Mouse (Mus musculus) lung, postnatal 0 days (tissue): ENCODE results near the gene Lmo7. TPM values are rescaled to one million over a fixed set of nuclear protein-coding genes. Genes with fewer than 3 reads are reported as not detected.

Experiments used
- ATAC-seq: fragments of 200-750 bp; cut with Nextera tagmentation; 2 replicates; pipeline ENCODE4 v1.8.0; 2017; ENCODE audit warnings: moderate library complexity
- DNase-seq: peaks from one replicate; pipeline ENCODE4 v3.0.0-alpha.2; 2016; ENCODE audit warnings: low spot score
- H3K27ac ChIP-seq: fragments of 300-500 bp; sonication (generic); 2 replicates; pipeline ENCODE4 v1.5.1; 2014; ENCODE audit warnings: antibody characterized with exemption, mild to moderate bottlenecking, low read length, mixed read lengths
- H3K27me3 ChIP-seq: fragments of 300-500 bp; sonication (generic); replicated peaks from 2 replicates; pipeline ENCODE4 v1.6.1; 2014; ENCODE audit warnings: low read length, mixed read lengths; ENCODE audit not compliant: insufficient read depth
- H3K36me3 ChIP-seq: fragments of 300-500 bp; sonication (generic); 2 replicates; pipeline ENCODE4 v1.6.1; 2014; ENCODE audit warnings: low read length, mixed read lengths; ENCODE audit not compliant: insufficient read depth
- H3K4me1 ChIP-seq: fragments of 300-500 bp; sonication (generic); 2 replicates; pipeline ENCODE4 v1.6.1; 2014; ENCODE audit warnings: antibody characterized with exemption, low read depth, low read length, mixed read lengths; ENCODE audit not compliant: insufficient read depth
- H3K4me2 ChIP-seq: fragments of 300-500 bp; sonication (generic); replicated peaks from 2 replicates; pipeline ENCODE4 v1.6.1; 2014; ENCODE audit warnings: low read depth, mild to moderate bottlenecking, low read length, moderate library complexity, mixed read lengths
- H3K4me3 ChIP-seq: fragments of 300-500 bp; sonication (generic); 2 replicates; pipeline ENCODE4 v1.5.1; 2014; ENCODE audit warnings: low read depth, low read length
- H3K9ac ChIP-seq: fragments of 300-500 bp; sonication (generic); replicated peaks from 2 replicates; pipeline ENCODE4 v1.6.1; 2014; ENCODE audit warnings: low read depth, mild to moderate bottlenecking
- H3K9me3 ChIP-seq: fragments of 300-500 bp; sonication (generic); 2 replicates; pipeline ENCODE4 v1.6.1; 2016; ENCODE audit warnings: low read length, mixed read lengths
- CTCF ChIP-seq: IDR thresholded peaks from 2 replicates; pipeline ENCODE4 v1.5.1; 2016; ENCODE audit warnings: antibody characterized with exemption, mild to moderate bottlenecking
- EP300 ChIP-seq: IDR thresholded peaks from 2 replicates; pipeline ENCODE4 v1.6.1; 2016; ENCODE audit warnings: antibody characterized with exemption, mild to moderate bottlenecking, control low read depth
- WGBS: fragments of 180-500 bp; shearing (Covaris S2); extraction: QIAGEN DNeasy Blood & Tissue Kit; methylation state at CpG from one replicate; pipeline ENCODE4 v1.1.7; 2014; 5-methylcytosine and 5-hydroxymethylcytosine counted together
- polyA plus RNA-seq: library from polyadenylated mRNA; unstranded; fragments of >200 nt; fragmentation: Nextera tagmentation; extraction: Ambion mirVana; gene quantifications from 2 replicates; pipeline ENCODE4 v1.2.1, GENCODE M21; 2015

Lmo7 gene
- polyA plus RNA-seq, 1 experiment from 2014 or later: 125 TPM

DNA sequence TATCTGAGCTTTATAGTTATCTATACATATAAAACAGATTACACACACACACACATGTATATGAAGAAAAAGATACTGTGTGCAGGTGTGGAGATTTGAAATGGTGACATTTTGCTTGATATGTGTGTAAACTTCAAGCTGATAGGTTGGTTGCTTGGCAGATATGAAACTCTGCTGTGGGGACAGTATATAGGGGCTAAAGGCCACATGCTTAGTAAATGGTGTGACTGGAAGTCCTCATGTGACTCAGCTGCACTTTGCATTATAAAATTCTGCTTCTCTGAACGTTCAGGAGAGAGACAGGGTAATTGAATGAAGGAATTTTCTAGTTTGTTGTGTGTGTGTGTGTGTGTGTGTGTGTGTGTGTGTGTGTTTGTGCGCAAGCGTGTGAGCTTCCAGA, 124.5 kb downstream of the Lmo7 start:
- no peak for ATAC-seq
- Histone ChIP-seq H3K36me3 (no peaks in the 10 kb centered on the region), H3K27ac (no peak overlapping the region), H3K4me2 (no peak overlapping the region; the same call in 1 of the 2 replicates), H3K4me3 (no peak overlapping the region), H3K9me3 (no peaks in the 10 kb centered on the region), H3K4me1 (no peaks in the 10 kb centered on the region), H3K27me3 (no peaks in the 10 kb centered on the region), H3K9ac (no peak overlapping the region)
- TF ChIP-seq EP300: no peak
- no peak for TF ChIP-seq CTCF
- WGBS: 73% methylated on average over 3 of the region's 3 CpGs
- DNase-seq: no peak

DNA sequence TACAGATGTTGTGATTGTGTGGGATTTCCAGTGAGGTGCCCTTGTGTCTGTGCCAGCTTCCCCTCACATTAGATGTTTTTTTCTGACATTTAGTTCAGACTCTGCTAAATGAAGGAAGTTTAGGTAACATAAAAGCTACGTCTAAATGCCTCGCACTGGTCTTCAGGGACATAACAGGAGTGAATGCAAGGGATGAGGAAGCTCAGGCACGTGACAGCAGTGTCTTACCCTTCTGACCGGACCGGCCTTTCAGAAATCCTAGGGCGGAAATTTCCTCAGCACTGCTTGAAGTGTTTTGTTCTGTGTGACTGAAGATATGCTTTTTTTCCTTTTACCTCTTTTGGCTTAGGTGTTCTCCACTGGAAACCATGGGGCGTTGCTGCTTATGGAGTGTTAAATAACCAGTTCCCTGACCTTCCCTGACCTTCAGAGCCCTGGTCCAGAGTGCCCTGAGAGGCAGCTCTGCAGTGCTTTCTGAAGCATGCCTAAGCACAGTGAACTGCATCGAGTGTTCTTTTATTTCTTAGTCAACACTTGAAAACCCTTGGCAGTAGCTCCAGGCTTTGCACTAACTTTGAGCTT, 129.6 kb downstream of the Lmo7 start:
- Histone ChIP-seq H3K27me3 (no peaks in the 10 kb centered on the region), H3K4me1 (0 out of 2 replicates have a peak, but pooled peaks cover 5% of the 10 kb centered on the region), H3K4me3 (no peak overlapping the region), H3K4me2 (peak overlapping the region; percentile 27; the same call in 1 of the 2 replicates), H3K27ac (peak overlapping the region; percentile 49; the same call in 1 of the 2 replicates), H3K9ac (no peak overlapping the region), H3K9me3 (no peaks in the 10 kb centered on the region), H3K36me3 (no peaks in the 10 kb centered on the region)
- peak; percentile 92 for DNase-seq
- ATAC-seq: peak; percentile 97
- WGBS: 44% methylated on average over 8 of the region's 8 CpGs
- TF ChIP-seq EP300 (peak; percentile 87), CTCF (no peak)

DNA sequence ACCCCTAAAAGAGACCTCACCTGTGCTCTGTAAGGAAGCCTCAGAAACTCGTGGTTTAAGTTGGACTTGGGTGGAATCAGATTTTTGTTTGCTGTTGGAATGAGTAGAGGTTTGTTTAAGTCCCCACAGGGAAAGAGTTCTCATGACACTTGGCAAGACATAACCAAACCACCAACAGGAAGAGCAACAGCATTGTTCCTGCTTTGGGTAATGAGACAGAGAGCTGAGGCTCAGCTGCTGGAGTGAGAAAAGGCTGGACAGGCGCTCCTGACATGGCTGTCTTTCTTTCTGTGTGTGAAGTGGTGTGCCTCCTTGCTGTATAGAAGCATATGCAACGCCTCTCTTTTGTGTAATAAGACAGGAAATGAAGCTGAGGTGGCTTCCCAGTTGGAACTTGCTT, 132.3 kb downstream of the Lmo7 start:
- no peak overlapping the region for H3K9ac ChIP-seq
- DNase-seq (no peak), ATAC-seq (no peak)
- no peak for TF ChIP-seq CTCF
- no peak for TF ChIP-seq EP300
- 0 out of 2 replicates have a peak, but pooled peaks cover 5% of the 10 kb centered on the region for H3K4me1 ChIP-seq
- WGBS: 33% methylated on average over 3 of the region's 3 CpGs
- H3K36me3 ChIP-seq: no peaks in the 10 kb centered on the region
- no peaks in the 10 kb centered on the region for H3K27me3 ChIP-seq
- peak overlapping the region; percentile 26; the same call in 1 of the 2 replicates for H3K27ac ChIP-seq
- H3K9me3 ChIP-seq: no peaks in the 10 kb centered on the region
- 0 out of 2 replicates have a peak overlapping the region, but pooled peaks have one; percentile 12 for H3K4me2 ChIP-seq
- H3K4me3 ChIP-seq: no peak overlapping the region

DNA sequence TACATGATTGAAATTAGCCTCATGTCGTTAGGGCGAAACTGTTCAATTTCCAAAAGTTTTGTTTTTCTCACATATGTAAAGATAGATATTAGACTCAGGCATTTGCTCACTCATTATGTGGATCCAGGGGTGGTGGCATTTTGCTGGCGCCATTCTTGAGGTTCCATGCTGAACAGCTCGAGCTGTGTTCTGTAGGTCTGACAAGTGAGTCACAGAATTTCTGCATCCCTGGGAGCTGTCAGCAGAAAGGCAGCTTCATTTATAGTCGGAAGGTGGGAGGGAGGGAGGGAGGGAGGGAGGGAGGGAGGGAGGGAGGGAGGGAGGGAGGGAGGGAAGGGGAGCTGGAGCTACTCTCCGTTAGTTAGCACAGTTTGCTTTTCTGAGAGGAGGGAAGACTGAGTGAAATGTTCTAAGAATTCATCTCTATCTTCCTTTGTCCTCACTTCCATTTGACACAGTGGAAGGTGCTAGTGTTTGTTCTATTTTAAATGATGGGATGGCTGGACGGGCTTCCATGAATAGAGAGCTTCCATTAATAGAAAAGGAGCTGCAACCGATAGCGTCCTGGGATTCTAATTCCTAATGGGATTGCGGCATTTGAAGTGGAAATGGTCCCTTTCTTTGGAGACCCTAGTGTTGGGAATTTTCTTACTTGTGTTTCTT, 137.4 kb downstream of the Lmo7 start:
- no peak overlapping the region for H3K4me3 ChIP-seq
- no peaks in the 10 kb centered on the region for H3K9me3 ChIP-seq
- H3K4me1 ChIP-seq: peaks cover 8% of the 10 kb centered on the region; the same call in 1 of the 2 replicates
- H3K27me3 ChIP-seq: no peaks in the 10 kb centered on the region
- no peak for DNase-seq
- no peak overlapping the region for H3K4me2 ChIP-seq
- no peak for ATAC-seq
- WGBS: 60% methylated on average over 9 of the region's 10 CpGs
- no peaks in the 10 kb centered on the region for H3K36me3 ChIP-seq
- TF ChIP-seq EP300 (no peak), CTCF (no peak)
- H3K27ac ChIP-seq: no peak overlapping the region
- H3K9ac ChIP-seq: no peak overlapping the region

DNA sequence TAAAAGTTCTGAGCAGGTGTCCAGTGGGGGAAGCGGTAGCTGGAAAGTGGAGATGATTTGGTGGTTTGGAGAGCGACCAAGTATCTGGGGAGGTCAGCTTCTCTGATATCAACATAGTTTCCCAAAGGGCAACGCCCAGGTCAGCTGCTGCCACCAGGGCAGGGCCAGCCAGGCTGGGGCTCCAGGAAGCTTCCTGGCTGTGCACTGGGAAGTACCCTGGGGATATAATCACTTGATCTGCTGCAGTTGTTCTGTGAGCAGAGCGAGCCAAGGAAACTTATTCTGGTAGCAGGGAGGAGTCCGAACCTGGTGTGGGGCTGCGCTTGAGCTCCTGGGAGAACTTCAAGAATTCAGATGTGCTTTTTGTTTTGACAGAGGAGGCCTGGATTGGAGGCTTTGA, 139.4 kb downstream of the Lmo7 start:
- H3K27ac ChIP-seq: 0 out of 2 replicates have a peak overlapping the region, but pooled peaks have one; percentile 43
- ATAC-seq: peak; percentile 74
- no peak overlapping the region for H3K4me3 ChIP-seq
- DNase-seq: peak; percentile 45
- 41% methylated on average over 6 of the region's 6 CpGs for WGBS
- H3K4me2 ChIP-seq: no peak overlapping the region; the same call in 1 of the 2 replicates
- no peak overlapping the region for H3K9ac ChIP-seq
- no peak for TF ChIP-seq CTCF
- peak; percentile 55; the same call in 1 of the 2 replicates for TF ChIP-seq EP300
- no peaks in the 10 kb centered on the region for H3K9me3 ChIP-seq
- no peaks in the 10 kb centered on the region for H3K27me3 ChIP-seq
- H3K4me1 ChIP-seq: peaks cover 4% of the 10 kb centered on the region; the same call in 1 of the 2 replicates
- no peaks in the 10 kb centered on the region for H3K36me3 ChIP-seq

DNA sequence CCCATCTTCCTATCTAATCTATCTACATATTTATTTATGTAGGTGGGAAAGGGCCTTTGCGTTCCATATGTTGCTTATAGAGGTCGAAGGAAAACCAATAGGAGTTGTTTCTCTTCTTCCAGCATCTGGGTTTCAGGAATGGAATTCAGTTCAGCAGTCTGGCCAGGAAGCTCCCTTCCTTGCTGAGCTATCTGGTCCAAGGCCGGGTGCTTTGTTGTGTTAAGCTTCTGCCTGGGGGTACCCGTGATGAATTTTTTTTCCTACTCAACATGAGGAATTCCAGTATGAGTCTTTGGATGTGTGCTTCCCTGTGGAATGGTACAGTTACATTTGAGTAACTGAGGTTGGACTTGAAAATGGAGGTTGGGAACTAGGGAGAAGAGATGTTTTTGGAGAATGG, 139.9 kb downstream of the Lmo7 start:
- no peak for ATAC-seq
- WGBS: 45% methylated on average over 4 of the region's 4 CpGs
- peak overlapping the region; percentile 43; the same call in 1 of the 2 replicates for H3K27ac ChIP-seq

More for the DNA sequence above, 139.9 kb downstream of the Lmo7 start:
- Histone ChIP-seq H3K9ac (no peak overlapping the region), H3K4me1 (peaks cover 4% of the 10 kb centered on the region; the same call in 1 of the 2 replicates), H3K27me3 (no peaks in the 10 kb centered on the region), H3K9me3 (no peaks in the 10 kb centered on the region), H3K4me2 (no peak overlapping the region; the same call in 1 of the 2 replicates), H3K4me3 (no peak overlapping the region), H3K36me3 (no peaks in the 10 kb centered on the region)
- no peak for TF ChIP-seq EP300
- TF ChIP-seq CTCF: no peak
- DNase-seq: no peak
